Mouse (Mus musculus): ENCODE data around the gene Alg9.

The Alg9 gene

DNA sequence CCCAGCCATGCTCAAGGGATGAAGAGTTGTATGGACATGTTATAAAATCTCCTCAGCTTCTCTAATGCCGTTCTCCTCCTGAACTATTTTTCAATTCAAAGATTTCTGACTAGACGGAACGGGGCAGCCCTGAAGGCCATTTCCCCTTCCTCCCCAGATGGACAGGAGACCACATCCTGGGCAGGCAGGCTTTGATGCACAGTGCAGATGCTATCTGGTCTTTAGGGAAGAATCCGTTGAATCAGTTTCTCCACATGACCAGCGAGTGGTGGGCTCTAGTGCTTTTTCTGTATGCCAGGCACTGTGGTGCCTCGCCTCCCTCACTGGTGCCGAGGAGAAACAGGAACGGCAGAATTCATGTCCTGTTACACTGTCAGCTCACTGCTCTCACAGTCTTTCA, 59.0 kb downstream of the Alg9 start:
- TF ChIP-seq POU5F1 (IDR thresholded peaks at IDR 0.05; ENCODE audit: borderline replicate concordance, low read length) (no peak), CTCF (conservative IDR thresholded peaks at IDR 0.05; ENCODE audit: low read length) (no peak), NANOG (IDR thresholded peaks at IDR 0.05; ENCODE audit: borderline replicate concordance, low read length) (no peak)
- Histone ChIP-seq H3K4me1 (replicated peaks; ENCODE audit: low read depth, low read length) (peaks cover 5% of the 10 kb centered on the region), H3K4me3 (replicated peaks; ENCODE audit: low read length) (peak overlapping the region; percentile 32; the same call in 1 of the 2 replicates), H3K36me3 (ENCODE audit: insufficient read depth, low read length) (peaks cover 9% of the 10 kb centered on the region), H3K27me3 (ENCODE audit: insufficient read depth, low read length) (no peaks in the 10 kb centered on the region), H3K9me3 (ENCODE audit: low read length) (no peaks in the 10 kb centered on the region)

DNA sequence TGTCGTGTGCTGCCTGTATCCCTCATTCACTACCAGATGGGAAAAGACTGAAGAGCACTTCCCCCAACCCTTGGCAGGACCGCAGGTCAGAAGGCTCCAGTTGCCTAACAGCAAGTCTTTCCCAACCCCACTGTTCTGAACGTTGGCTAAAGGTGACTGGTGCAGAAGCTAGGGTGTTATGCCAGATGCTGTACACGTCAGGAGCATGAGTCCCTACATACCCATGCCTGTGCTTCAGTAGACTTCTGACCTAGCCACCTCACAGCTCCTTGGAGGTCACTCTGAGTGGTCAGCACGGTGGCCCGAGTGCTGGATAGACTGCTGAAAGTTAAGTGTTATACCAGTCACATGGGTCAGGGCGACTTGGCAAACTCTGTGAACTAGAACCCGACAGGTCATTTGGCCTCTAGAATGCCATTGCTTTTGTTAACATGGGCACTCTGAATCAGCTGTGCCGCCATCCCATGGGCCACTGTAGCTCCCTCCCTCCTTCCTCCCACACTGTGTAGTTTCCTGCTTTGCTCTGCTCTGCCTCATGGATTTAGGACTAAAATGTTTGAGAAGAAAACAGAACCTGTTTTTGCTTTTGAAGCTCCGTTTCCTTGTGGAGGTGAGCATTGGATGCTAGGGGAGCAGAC, 60.4 kb downstream of the Alg9 start:
- no peak for TF ChIP-seq POU5F1 (IDR thresholded peaks at IDR 0.05; ENCODE audit: borderline replicate concordance, low read length)
- no peak for TF ChIP-seq NANOG (IDR thresholded peaks at IDR 0.05; ENCODE audit: borderline replicate concordance, low read length)
- no peak for TF ChIP-seq CTCF (conservative IDR thresholded peaks at IDR 0.05; ENCODE audit: low read length)
- H3K4me1 ChIP-seq (replicated peaks; ENCODE audit: low read depth, low read length), result peaks cover 7% of the 10 kb centered on the region
- H3K27me3 ChIP-seq (ENCODE audit: insufficient read depth, low read length), result no peaks in the 10 kb centered on the region
- H3K36me3 ChIP-seq (ENCODE audit: insufficient read depth, low read length), result peaks cover 9% of the 10 kb centered on the region
- H3K9me3 ChIP-seq (ENCODE audit: low read length), result no peaks in the 10 kb centered on the region
- no peak overlapping the region for H3K4me3 ChIP-seq (replicated peaks; ENCODE audit: low read length)

DNA sequence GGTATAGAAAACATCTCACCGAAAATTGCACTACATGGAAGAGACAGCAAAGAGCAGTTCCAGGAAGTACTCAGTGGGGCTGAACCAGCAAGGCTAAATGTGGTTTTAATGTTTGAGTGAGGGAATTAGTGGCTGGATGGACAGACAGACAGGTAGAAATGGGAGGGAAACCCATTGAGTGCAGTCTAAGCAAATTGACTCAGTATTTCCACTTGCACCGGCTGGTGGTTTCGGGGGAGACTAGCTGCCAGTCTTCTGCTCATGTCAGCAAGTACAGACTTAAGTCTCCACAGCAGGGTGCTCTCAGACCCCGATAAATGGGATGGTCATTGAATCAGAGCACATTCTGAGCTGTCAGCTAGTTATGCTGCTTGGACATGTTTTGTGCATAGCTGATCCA, 61.3 kb downstream of the Alg9 start:
- no peak for TF ChIP-seq POU5F1 (IDR thresholded peaks at IDR 0.05; ENCODE audit: borderline replicate concordance, low read length)
- TF ChIP-seq CTCF (conservative IDR thresholded peaks at IDR 0.05; ENCODE audit: low read length), result no peak
- TF ChIP-seq NANOG (IDR thresholded peaks at IDR 0.05; ENCODE audit: borderline replicate concordance, low read length), result no peak
- Histone ChIP-seq H3K4me3 (replicated peaks; ENCODE audit: low read length) (no peak overlapping the region), H3K4me1 (replicated peaks; ENCODE audit: low read depth, low read length) (peaks cover 10% of the 10 kb centered on the region), H3K9me3 (ENCODE audit: low read length) (no peaks in the 10 kb centered on the region), H3K36me3 (ENCODE audit: insufficient read depth, low read length) (peaks cover 9% of the 10 kb centered on the region), H3K27me3 (ENCODE audit: insufficient read depth, low read length) (no peaks in the 10 kb centered on the region)

DNA sequence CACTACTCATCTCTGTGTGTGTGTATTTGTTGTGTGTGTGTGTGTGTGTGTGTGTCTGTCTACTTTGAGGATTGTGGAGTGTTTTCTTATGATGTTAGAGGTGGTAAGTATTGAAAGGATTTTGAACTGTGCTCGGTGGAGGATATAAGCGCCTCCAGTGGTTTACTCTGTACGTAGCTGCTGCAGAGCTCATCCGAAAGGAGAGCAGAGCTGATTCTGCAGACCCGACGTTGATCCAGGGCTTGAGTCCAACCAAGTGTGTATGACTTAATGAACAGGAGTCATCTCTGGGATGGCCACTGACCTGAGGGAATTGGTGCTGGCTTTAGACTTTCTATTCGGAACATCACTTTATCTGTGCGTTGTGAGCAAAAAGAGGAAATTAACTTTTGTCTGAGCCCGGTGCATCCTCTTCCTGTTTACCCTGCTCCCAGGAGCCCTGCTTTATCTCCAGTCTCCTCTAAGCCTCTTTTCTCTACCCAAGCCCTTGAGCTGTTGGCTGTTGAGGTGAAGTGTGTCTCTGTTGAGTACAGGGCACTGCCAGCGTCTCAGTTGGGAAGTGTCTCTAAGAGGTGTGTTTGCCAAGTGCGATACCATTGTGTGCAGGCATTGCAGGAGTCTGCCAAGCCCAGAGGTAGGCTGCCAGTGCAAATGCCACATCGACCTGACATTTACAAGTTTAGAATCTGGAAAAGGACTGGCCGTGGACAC, 66.4 kb downstream of the Alg9 start:
- Histone ChIP-seq H3K4me3 (replicated peaks; ENCODE audit: low read length) (no peak overlapping the region), H3K9me3 (ENCODE audit: low read length) (no peaks in the 10 kb centered on the region), H3K27me3 (ENCODE audit: insufficient read depth, low read length) (no peaks in the 10 kb centered on the region), H3K36me3 (ENCODE audit: insufficient read depth, low read length) (peaks cover 23% of the 10 kb centered on the region), H3K4me1 (replicated peaks; ENCODE audit: low read depth, low read length) (peaks cover 9% of the 10 kb centered on the region; the same call in 1 of the 2 replicates)
- no peak for TF ChIP-seq NANOG (IDR thresholded peaks at IDR 0.05; ENCODE audit: borderline replicate concordance, low read length)
- TF ChIP-seq CTCF (conservative IDR thresholded peaks at IDR 0.05; ENCODE audit: low read length), result no peak

DNA sequence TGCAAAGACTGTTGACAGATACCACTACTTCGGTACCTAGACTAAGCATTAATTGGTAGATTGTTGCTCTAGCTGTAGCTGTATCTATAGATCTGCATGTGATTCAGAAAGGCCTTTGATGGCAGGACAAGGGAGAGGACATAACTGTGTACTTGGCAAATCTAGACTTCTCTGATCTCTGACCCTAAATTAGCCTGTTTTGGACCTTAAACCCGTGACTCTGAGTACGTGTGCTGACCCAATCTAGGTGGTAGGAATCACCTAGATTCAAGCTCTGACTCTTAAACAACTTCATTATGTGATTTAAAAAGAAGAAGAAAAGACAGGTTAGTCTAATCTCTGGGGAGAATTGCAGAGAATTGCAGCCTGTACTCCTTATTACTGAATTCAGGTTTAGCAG, 70.3 kb downstream of the Alg9 start, which contains the start of gene Ppp2r1b:
Gene Ppp2r1b (plus strand): TSS at position 221 of the 400 bp plus-strand sequence.
- no peak within 1 kb of the TSS for H3K4me3 ChIP-seq (replicated peaks; ENCODE audit: low read length)
- no peak for TF ChIP-seq POU5F1 (IDR thresholded peaks at IDR 0.05; ENCODE audit: borderline replicate concordance, low read length)
- no peak for TF ChIP-seq CTCF (conservative IDR thresholded peaks at IDR 0.05; ENCODE audit: low read length)
- TF ChIP-seq NANOG (IDR thresholded peaks at IDR 0.05; ENCODE audit: borderline replicate concordance, low read length), result no peak
- no peaks in the 10 kb centered on the region for H3K27me3 ChIP-seq (ENCODE audit: insufficient read depth, low read length)
- peaks cover 15% of the 10 kb centered on the region for H3K4me1 ChIP-seq (replicated peaks; ENCODE audit: low read depth, low read length)
- H3K9me3 ChIP-seq (ENCODE audit: low read length), result no peaks in the 10 kb centered on the region
- peaks cover 23% of the 10 kb centered on the region for H3K36me3 ChIP-seq (ENCODE audit: insufficient read depth, low read length)

DNA sequence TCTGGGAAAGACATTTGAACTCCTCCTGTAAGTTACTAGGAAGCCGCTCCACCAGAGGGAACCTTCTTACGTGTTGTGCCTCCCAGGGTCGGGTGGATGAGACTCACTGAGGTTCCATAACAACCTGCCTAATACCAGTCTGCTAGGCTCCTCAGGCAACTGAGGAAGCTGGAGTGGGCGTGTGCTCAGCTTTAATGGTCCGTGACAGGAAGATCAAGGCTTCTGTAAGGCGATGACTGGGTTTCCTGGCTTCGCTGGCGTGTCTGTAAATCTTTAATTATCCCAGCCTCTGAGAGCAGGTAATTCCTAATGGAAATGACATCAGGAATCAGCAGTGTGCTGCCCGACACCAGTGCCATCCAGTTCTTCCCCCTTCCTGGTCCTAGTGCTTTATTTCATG, 70.7 kb downstream of the Alg9 start:
- TF ChIP-seq POU5F1 (IDR thresholded peaks at IDR 0.05; ENCODE audit: borderline replicate concordance, low read length) (no peak), NANOG (IDR thresholded peaks at IDR 0.05; ENCODE audit: borderline replicate concordance, low read length) (no peak), CTCF (conservative IDR thresholded peaks at IDR 0.05; ENCODE audit: low read length) (no peak)

DNA sequence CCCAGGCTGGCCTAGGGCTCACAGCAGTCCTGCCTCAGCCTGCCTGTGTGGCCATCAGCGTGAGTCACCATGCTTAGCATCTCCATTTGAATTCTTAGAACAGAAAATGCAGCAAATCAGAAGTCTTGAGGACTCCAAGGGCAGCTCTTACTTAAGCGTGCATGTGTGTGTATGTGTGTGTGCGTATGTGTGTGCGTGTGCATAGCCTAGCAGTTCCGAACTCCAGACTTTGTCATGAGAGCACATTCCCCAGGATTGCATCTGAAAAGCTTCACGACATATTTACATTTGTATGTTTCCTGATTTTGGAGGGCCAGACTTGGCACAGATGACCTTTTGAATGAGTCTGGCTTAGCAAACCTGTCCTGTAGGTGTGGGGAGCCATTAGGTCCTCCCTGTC, 72.3 kb downstream of the Alg9 start:
- Histone ChIP-seq H3K36me3 (ENCODE audit: insufficient read depth, low read length) (peaks cover 23% of the 10 kb centered on the region), H3K9me3 (ENCODE audit: low read length) (no peaks in the 10 kb centered on the region), H3K27me3 (ENCODE audit: insufficient read depth, low read length) (no peaks in the 10 kb centered on the region), H3K4me3 (replicated peaks; ENCODE audit: low read length) (no peak overlapping the region), H3K4me1 (replicated peaks; ENCODE audit: low read depth, low read length) (peaks cover 11% of the 10 kb centered on the region)
- no peak for TF ChIP-seq POU5F1 (IDR thresholded peaks at IDR 0.05; ENCODE audit: borderline replicate concordance, low read length)
- TF ChIP-seq CTCF (conservative IDR thresholded peaks at IDR 0.05; ENCODE audit: low read length), result no peak
- TF ChIP-seq NANOG (IDR thresholded peaks at IDR 0.05; ENCODE audit: borderline replicate concordance, low read length), result no peak

More for the DNA sequence above, 70.7 kb downstream of the Alg9 start:
- Histone ChIP-seq H3K9me3 (ENCODE audit: low read length) (no peaks in the 10 kb centered on the region), H3K4me3 (replicated peaks; ENCODE audit: low read length) (no peak overlapping the region), H3K27me3 (ENCODE audit: insufficient read depth, low read length) (no peaks in the 10 kb centered on the region), H3K4me1 (replicated peaks; ENCODE audit: low read depth, low read length) (peaks cover 11% of the 10 kb centered on the region), H3K36me3 (ENCODE audit: insufficient read depth, low read length) (peaks cover 23% of the 10 kb centered on the region)

DNA sequence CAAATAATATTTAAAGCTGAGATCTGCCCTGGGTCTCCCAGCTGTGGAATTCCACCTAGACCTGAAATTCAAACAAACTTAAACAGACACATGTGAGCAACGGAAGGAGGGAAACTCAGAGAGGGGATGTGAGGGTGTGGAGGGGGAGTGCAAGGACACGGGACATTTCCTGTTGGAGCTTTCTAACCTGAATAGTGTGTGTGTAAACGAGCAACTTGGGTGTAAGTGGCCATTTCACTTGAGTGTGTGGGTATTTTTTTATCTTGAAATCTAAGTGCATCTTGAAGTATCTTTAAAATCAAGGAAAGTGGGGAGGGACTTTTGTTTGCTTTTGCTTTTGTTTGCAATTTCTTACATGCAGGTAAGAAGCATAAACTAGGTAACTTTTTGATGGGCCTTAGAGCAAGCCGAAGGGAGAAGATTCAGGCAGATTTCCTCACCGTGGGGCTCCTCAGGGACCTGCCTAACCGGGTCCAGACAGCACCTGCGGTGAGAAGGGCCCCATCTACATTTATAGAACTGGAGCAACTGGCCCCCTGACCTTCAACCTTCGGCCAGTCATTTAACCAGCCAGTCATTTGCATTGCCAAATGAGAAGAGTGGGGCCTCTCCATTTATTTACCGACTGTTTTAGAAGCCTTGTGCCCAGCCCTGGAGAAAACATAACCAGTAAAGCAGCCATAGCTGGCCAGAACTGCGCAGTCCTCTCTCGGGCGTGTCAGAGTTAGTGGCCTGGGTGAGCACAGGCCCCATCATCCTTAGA, 73.0 kb downstream of the Alg9 start:
- H3K4me3 ChIP-seq (replicated peaks; ENCODE audit: low read length), result no peak overlapping the region
- H3K36me3 ChIP-seq (ENCODE audit: insufficient read depth, low read length), result peaks cover 21% of the 10 kb centered on the region
- H3K4me1 ChIP-seq (replicated peaks; ENCODE audit: low read depth, low read length), result peaks cover 11% of the 10 kb centered on the region
- TF ChIP-seq CTCF (conservative IDR thresholded peaks at IDR 0.05; ENCODE audit: low read length) (no peak), POU5F1 (IDR thresholded peaks at IDR 0.05; ENCODE audit: borderline replicate concordance, low read length) (no peak), NANOG (IDR thresholded peaks at IDR 0.05; ENCODE audit: borderline replicate concordance, low read length) (no peak)
- H3K27me3 ChIP-seq (ENCODE audit: insufficient read depth, low read length), result no peaks in the 10 kb centered on the region
- H3K9me3 ChIP-seq (ENCODE audit: low read length), result no peaks in the 10 kb centered on the region

Measured in E14TG2a.4 (cell line).